14 mouse cellular contexts compared by ENCODE assay signal in genomic region chr9:23030138-23030537, GRCm38 (mm10).
DNase-seq lines count a peak whose midpoint lies in the region; ATAC-seq and TF ChIP-seq lines count a peak whose summit lies in the region.
"Had no signal": no experiment of that assay in that cellular context is flagged by ENCODE, and none has a peak within 500 bp of the region (broad histone marks: within the 10 kb centered on the region; RNA-seq: fewer than 3 reads in every experiment).

No protein-coding gene starts in this region.

- WGBS in heart, embryonic 12.5 days = 58% methylated on average over 11 of the region's 11 CpGs

- intact Hi-C loops in heart, postnatal 14 days (cut with DNase I) = no loop called here

- H3K9me3 ChIP-seq in heart, embryonic 12.5 days (replicated peaks) = no peaks in the 10 kb centered on the region
- H3K9me3 ChIP-seq: limb, embryonic 12.5 days; neural tube, embryonic 13.5 days had no signal

- no peak overlapping the region for H3K4me3 ChIP-seq in heart, embryonic 12.5 days
- no peak overlapping the region for H3K4me3 ChIP-seq in layer of hippocampus, adult 2 months
- H3K4me3 ChIP-seq: limb, embryonic 12.5 days; neural tube, embryonic 13.5 days had no signal

- no peak for TF ChIP-seq CTCF in layer of hippocampus, adult 2 months (conservative IDR thresholded peaks at IDR 0.05)

- H3K27me3 ChIP-seq in heart, embryonic 12.5 days (replicated peaks) = no peaks in the 10 kb centered on the region
- H3K27me3 ChIP-seq: limb, embryonic 12.5 days had no signal

- H3K4me1 ChIP-seq in heart, embryonic 12.5 days (replicated peaks) = peaks cover 32% of the 10 kb centered on the region

- ATAC-seq in heart, embryonic 12.5 days (ENCODE audit: insufficient number of reproducible peaks, low FRiP score) = no peak
- ATAC-seq: activated CD4-positive, CD25-positive, alpha-beta regulatory T cell, adult 4 months; intestine, embryonic 16.5 days had no signal

- H3K4me2 ChIP-seq in heart, embryonic 12.5 days = no peak overlapping the region
- H3K4me2 ChIP-seq: limb, embryonic 12.5 days; neural tube, embryonic 13.5 days had no signal

- no peaks in the 10 kb centered on the region for H3K36me3 ChIP-seq in heart, embryonic 12.5 days
- H3K36me3 ChIP-seq: limb, embryonic 12.5 days; neural tube, embryonic 13.5 days had no signal

- 0 out of 2 replicates have a peak overlapping the region, but pooled peaks have one; percentile 7 for H3K27ac ChIP-seq in heart, embryonic 12.5 days (ENCODE audit: poor library complexity, severe bottlenecking)
- H3K27ac ChIP-seq in layer of hippocampus, adult 2 months = no peak overlapping the region
- H3K27ac ChIP-seq: neural tube, embryonic 13.5 days had no signal

- no peak for DNase-seq in heart, postnatal 14 days
- DNase-seq in Muller cell, postnatal 12 days (ENCODE audit: inconsistent ontology term) = peak; percentile 55
- DNase-seq in kidney, adult 11 months = peak; percentile 46
- peak; percentile 46 for DNase-seq in lung, postnatal 10 days
- DNase-seq in layer of hippocampus, adult 2 months (ENCODE audit: low spot score in 2 of 2) = no peak
- DNase-seq in layer of hippocampus, adult 9-10 months (ENCODE audit: low spot score) = no peak
- DNase-seq in cerebellum, adult 11 months = no peak
- DNase-seq: cerebellum, postnatal 14 days; right cerebral cortex, postnatal 14 days had no signal

- H3K9ac ChIP-seq in heart, embryonic 12.5 days = no peak overlapping the region
- H3K9ac ChIP-seq: limb, embryonic 12.5 days; neural tube, embryonic 13.5 days had no signal

Comparison
In these comparisons a context has a peak if more than half of its experiments do, and no peak if none do; other contexts are left out.
1. DNase-seq: peak in Muller cell, postnatal 12 days (single experiment), kidney, adult 11 months (single experiment) and lung, postnatal 10 days (single experiment); none in heart, postnatal 14 days (0 of 2), layer of hippocampus, adult 2 months (0 of 2), layer of hippocampus, adult 9-10 months (single experiment) and cerebellum, adult 11 months (single experiment).